Mouse (Mus musculus) v-Abl transformed pro-B cells (cell line): ENCODE data around the gene Pbdc1.
"Not testable (repeated sequence)": the region's sequence is repeated elsewhere in the genome, so short reads cannot be mapped to it uniquely, and the experiment has no call there.

Source experiments
- in situ Hi-C, 2 experiments: fragments of 400-800 bp; cut with MboI; formaldehyde crosslinking; loops; one replicate each; pipeline ENCODE4 v1.15.1; 2025; ENCODE audit not compliant: unreplicated experiment in 2 of 2

Gene Pbdc1

GRCm38 (mm10) chrX:105079615-105080092, at the start of gene Pbdc1:
Pbdc1 (plus strand) TSS chrX:105079756.
- in situ Hi-C loops: no loop called here

- in situ Hi-C loops: loop anchor here (5.0 to 25.0 kb wide), 3 partner anchors 925 to 1550 kb away; partner anchors contain the start of gene Rlim (in 1 of the 2)
Measured at GRCm38 (mm10) chrX:105037666-105038065, 41.9 kb upstream of the Pbdc1 start.

DNA sequence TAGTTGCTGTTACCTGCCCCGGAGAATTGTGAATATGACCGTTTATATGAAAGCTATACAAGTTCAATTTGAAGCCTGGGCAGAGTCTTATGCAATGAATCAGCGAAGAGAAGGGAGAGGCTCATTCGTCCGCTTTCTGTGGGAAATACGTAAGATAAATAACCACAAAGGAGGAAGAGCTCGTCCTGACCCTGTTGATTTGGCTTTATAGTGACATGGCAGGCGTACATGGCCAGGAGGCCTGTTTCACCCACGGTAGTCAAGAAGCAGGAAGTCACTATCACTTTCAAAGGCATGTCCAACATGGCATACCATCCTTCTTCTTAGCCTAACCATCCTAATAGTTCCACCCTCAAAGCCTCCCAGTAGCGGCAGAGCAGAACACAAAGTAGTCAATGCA, 15.3 kb upstream of the Pbdc1 start:
- in situ Hi-C loops: loop anchor here in 1 of 2 experiments (25.0 kb wide), 1 partner anchor 1452 kb away; no protein-coding TSS in a partner anchor

DNA sequence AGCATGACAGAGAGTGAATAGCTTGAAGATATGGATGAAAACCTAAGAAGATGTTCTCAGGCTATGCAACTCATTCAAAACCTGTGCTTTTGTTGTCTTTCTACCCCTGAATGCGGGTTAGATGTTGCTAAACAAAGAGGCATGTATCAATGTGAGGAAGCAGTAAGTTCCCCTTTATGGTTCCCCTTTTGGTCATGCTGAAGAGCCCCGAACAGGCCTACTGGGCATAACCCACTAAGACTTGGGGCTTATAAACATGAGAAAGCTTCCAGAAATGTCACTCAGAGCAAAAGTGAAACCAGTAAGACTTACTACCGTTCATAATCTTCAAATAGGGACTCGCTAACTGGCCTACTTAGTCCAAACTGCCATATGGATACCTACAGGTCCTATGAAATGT, 14.8 kb upstream of the Pbdc1 start:
- in situ Hi-C loops: loop anchor here in 1 of 2 experiments (25.0 kb wide), 1 partner anchor 1452 kb away; no protein-coding TSS in a partner anchor

DNA sequence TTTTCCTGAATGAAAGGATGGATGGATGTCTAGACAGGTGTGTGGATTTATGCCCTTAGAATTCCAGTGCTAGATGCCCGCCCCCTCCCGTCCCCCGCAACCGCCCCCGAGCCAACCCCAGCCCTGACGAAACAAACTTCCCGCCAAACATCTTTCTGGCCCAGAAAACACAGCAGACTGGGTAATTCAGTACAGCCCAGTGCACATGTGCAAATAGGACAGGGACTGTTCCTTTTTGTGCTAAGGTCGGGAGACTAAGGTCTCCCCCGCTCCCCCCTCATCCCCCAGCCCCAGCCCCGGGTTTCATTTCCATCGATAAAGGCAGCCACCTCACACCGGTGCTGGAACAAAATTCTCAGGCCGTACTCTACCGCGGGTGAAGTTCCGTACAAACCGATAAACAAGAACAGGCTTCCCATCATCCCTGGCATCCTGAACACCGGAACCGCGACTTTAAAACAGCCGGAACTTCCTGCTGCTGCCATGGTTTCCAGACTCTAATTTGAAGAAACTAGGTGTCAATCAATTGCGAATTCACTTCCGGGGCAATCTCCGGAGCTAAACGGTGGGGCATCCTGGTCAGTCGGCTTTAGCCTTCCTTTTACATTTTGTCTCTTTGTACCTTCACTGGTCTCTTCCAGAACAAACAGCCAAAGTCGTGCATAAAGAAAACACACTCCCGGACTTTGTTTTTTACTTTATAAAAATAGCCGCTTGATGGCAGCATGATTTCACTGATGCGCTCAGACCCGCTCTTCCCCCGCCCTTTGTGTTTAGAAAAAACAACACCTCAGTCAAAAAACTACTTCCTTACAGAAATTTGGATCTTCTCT, 9.7 kb upstream of the Pbdc1 start:
- in situ Hi-C loops: loop anchor here in 1 of 2 experiments (25.0 kb wide), 1 partner anchor 1458 kb away; no protein-coding TSS in a partner anchor

GRCm38 (mm10) chrX:105079151-105079550, 405 bp upstream of the Pbdc1 start:
- in situ Hi-C loops: no loop called here

GRCm38 (mm10) chrX:105080096-105080495, 540 bp downstream of the Pbdc1 start:
- in situ Hi-C loops: no loop called here

DNA sequence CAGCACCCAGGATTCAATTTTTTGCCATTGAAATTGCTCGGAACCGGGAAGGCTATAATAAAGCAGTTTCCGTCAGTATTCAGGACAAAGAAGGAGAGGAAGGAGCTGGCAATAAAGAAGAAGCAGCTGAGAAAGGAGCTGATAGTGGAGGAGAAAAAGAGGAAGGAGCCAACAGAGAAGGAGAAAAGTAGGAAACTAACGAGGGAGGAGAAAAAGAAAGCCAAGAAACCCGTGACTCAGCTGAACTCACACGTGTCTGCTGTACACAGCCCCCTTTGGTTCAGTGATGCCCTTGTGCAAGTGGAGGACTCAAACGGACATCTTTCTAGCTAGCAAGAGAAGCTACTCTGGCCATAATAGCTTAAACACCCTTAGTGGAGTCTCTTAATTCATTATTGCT, 3.5 kb downstream of the Pbdc1 start:
- in situ Hi-C loops: not testable (repeated sequence)

DNA sequence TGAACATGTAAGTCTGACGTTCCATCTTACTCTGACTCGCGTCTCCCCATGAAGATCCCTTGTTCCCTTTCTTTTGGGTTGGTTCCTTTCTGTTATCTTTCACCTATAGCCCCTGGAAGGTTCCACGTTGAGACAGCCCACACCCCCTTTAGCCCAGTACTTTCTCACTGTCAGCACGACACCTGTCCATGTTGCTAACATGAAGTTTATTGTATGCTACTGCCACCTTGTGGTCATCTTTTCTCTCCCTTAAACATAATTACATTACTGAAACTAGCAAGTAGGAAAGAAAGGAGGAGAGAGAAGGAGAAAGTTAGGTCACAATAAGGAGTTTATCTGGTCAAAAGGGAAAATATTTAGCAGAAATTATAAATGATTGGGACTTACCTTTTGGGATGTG, 24.6 kb downstream of the Pbdc1 start:
- in situ Hi-C loops: loop anchor here in 1 of 2 experiments (10.0 kb wide), 3 partner anchors 989 to 1629 kb away; no protein-coding TSS in a partner anchor

- in situ Hi-C loops: no loop called here
Measured at GRCm38 (mm10) chrX:105114994-105115393, 35.4 kb downstream of the Pbdc1 start.

- in situ Hi-C loops: no loop called here
Measured at GRCm38 (mm10) chrX:105120275-105121226, 41.0 kb downstream of the Pbdc1 start, which contains the start of gene Magee1. Magee1 (plus strand) TSS chrX:105120378.

- in situ Hi-C loops: no loop called here
Measured at GRCm38 (mm10) chrX:105121227-105121865, 41.8 kb downstream of the Pbdc1 start.

DNA sequence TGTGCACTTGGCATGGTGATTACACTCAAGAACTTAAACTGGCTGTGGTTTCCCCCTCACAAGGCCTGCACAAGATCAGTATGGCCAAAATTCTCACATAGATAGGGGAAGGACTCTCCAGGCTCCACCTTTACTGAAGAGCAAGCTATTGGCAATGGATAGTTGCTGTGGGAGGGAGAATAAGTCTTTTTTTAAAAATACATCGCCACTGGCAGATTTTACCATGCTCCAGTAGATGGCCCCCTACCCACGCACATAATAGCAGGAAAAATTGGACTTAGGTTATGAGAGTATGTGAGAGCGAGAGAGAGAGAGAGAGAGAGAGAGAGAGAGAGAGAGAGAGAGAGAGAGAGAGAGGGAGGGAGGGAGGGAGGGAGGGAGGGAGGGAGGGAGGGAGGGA, 45.3 kb downstream of the Pbdc1 start:
- in situ Hi-C loops: no loop called here

DNA sequence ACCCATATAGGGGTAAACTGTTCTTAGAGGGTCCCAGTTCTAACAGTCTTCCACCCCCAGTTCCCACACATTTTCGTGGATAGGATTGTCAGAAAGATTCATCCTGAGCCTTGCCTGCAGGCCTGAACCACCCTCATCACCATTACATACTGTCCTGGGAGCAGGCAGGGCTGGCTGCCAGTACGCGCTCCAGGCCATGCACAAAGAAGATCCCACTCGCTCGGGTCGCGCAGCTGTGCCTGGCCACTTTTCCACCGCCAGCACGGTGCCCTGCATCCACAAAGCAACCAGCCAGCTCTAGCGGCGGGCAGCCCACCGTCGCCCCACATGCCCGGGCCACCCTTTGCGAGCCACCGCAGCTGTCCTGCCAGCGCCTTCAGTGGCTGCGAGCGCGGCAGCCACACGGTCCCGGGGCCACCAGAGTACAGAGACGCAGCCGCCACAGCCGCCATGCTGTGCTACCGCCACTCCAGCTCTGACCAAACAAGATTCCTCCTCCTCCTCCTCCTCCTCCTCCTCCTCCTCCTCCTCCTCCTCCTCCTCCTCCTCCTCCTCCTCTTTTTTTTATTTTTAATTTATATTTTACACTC, 72.4 kb downstream of the Pbdc1 start:
- in situ Hi-C loops: loop anchor here in 1 of 2 experiments (25.0 kb wide), 2 partner anchors 635 to 710 kb away; no protein-coding TSS in a partner anchor

DNA sequence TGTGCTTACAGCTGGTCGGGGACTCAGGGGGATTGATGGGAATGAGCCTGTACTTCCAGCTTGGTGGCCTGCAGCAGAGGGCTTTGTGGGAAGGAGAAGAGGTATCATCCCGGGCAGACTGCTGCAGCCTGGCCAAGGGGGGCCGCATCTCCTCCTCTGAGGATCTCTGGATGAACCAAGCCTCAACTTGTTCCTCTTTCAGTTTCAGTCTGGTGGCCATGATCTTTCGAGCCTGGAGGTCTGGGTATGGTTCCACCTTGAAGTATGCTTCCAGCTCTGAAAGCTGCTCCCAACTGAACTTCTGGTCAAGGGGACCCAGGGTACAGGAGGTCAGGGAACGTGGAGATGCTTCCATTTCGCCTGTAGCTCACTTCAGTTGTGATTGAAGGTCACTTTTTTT, 85.5 kb downstream of the Pbdc1 start:
- in situ Hi-C loops: loop anchor here in 1 of 2 experiments (5.0 to 25.0 kb wide), 3 partner anchors 622 to 1002 kb away; no protein-coding TSS in a partner anchor
